Mouse (Mus musculus): ENCODE results near the gene Gm5039. TPM values are rescaled to one million over a fixed set of nuclear protein-coding genes. Genes with fewer than 3 reads are reported as not detected.
"Not testable (repeated sequence)": the region's sequence is repeated elsewhere in the genome, so short reads cannot be mapped to it uniquely, and the experiment has no call there.

Gm5039 gene
- total and polyA plus RNA-seq, 2 experiments = not detected

DNA sequence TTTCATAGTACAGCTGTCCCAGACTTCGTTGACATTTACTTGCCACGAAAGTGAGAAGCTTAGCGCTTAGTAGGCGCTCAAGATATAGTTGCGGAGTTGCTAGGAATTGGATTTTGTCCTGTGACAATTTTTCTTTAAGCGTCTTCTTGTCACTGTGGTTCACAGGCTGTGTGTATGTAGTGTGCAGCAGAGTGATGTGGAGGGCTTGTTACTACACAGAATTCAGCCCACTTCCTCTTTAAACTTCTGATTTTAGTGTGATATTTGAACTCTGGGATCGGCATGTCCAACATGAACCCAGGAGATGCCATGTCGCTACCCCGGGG lies 37.3 kb upstream of the Gm5039 start:
- Histone ChIP-seq H3K27ac (replicated peaks; ENCODE audit: insufficient read depth, low read depth, low read length) (peak overlapping the region; percentile 71), H3K9ac (ENCODE audit: low read depth, low read length) (peak overlapping the region; percentile 89), H3K27me3 (ENCODE audit: control insufficient read depth, insufficient read depth, low read length) (no peaks in the 10 kb centered on the region), H3K4me1 (ENCODE audit: control insufficient read depth, insufficient read depth, low read length) (peaks cover 3% of the 10 kb centered on the region; the same call in 1 of the 2 replicates), H3K4me3 (ENCODE audit: insufficient read depth, low read depth, low read length) (peak overlapping the region; percentile 91), H3K79me2 (ENCODE audit: control insufficient read depth, insufficient read depth, low read length) (no peaks in the 10 kb centered on the region; the same call in 1 of the 2 replicates), H3K36me3 (ENCODE audit: control insufficient read depth, insufficient read depth, low read length) (no peaks in the 10 kb centered on the region)
- no peak for TF ChIP-seq CTCF (IDR thresholded peaks at IDR 0.05; ENCODE audit: low read depth, low read length)
- DNase-seq (ENCODE audit: extremely low read depth, low read depth, low spot score) = no peak
- WGBS = 41% methylated on average over 9 of the region's 9 CpGs

GRCm38 (mm10) chr12:88360441-88361119 lies 36.8 kb upstream of the Gm5039 start, which contains the start of gene Adck1:
Adck1 (plus strand) TSS chr12:88360554.
- H3K27ac ChIP-seq (replicated peaks; ENCODE audit: insufficient read depth, low read depth, low read length) = peak within 1 kb of the TSS; percentile 97
- WGBS = under 1% methylated on average over 38 of the region's 38 CpGs
- H3K79me2 ChIP-seq (ENCODE audit: control insufficient read depth, insufficient read depth, low read length) = no peaks in the 10 kb centered on the region; the same call in 1 of the 2 replicates
- H3K4me3 ChIP-seq (ENCODE audit: insufficient read depth, low read depth, low read length) = peak within 1 kb of the TSS; percentile 91
- TF ChIP-seq CTCF (IDR thresholded peaks at IDR 0.05; ENCODE audit: low read depth, low read length) (no peak), POLR2A (IDR thresholded peaks at IDR 0.05; ENCODE audit: extremely low read depth, insufficient read depth, low read length) (no peak; the same call in 1 of the 2 replicates)
- H3K9ac ChIP-seq (ENCODE audit: low read depth, low read length) = peak within 1 kb of the TSS; percentile 89
- H3K27me3 ChIP-seq (ENCODE audit: control insufficient read depth, insufficient read depth, low read length) = no peaks in the 10 kb centered on the region
- no peaks in the 10 kb centered on the region for H3K36me3 ChIP-seq (ENCODE audit: control insufficient read depth, insufficient read depth, low read length)
- peaks cover 3% of the 10 kb centered on the region; the same call in 1 of the 2 replicates for H3K4me1 ChIP-seq (ENCODE audit: control insufficient read depth, insufficient read depth, low read length)
- DNase-seq (ENCODE audit: extremely low read depth, low read depth, low spot score) = peak; percentile 89

- H3K27ac ChIP-seq (replicated peaks; ENCODE audit: insufficient read depth, low read depth, low read length) = no peak overlapping the region
- TF ChIP-seq POLR2A (IDR thresholded peaks at IDR 0.05; ENCODE audit: extremely low read depth, insufficient read depth, low read length) (no peak), CTCF (IDR thresholded peaks at IDR 0.05; ENCODE audit: low read depth, low read length) (no peak)
- no peaks in the 10 kb centered on the region for H3K4me1 ChIP-seq (ENCODE audit: control insufficient read depth, insufficient read depth, low read length)
- no peak for DNase-seq (ENCODE audit: extremely low read depth, low read depth, low spot score)
- H3K79me2 ChIP-seq (ENCODE audit: control insufficient read depth, insufficient read depth, low read length) = no peaks in the 10 kb centered on the region
- peaks cover 4% of the 10 kb centered on the region; the same call in 1 of the 2 replicates for H3K27me3 ChIP-seq (ENCODE audit: control insufficient read depth, insufficient read depth, low read length)
- H3K4me3 ChIP-seq (ENCODE audit: insufficient read depth, low read depth, low read length) = no peak overlapping the region
- 28% methylated on average over 41 of the region's 41 CpGs for WGBS
- no peak overlapping the region for H3K9ac ChIP-seq (ENCODE audit: low read depth, low read length)
- no peaks in the 10 kb centered on the region for H3K36me3 ChIP-seq (ENCODE audit: control insufficient read depth, insufficient read depth, low read length)
These were observed 30.4 kb upstream of the Gm5039 start for GRCm38 (mm10) chr12:88354182-88354702.

DNA sequence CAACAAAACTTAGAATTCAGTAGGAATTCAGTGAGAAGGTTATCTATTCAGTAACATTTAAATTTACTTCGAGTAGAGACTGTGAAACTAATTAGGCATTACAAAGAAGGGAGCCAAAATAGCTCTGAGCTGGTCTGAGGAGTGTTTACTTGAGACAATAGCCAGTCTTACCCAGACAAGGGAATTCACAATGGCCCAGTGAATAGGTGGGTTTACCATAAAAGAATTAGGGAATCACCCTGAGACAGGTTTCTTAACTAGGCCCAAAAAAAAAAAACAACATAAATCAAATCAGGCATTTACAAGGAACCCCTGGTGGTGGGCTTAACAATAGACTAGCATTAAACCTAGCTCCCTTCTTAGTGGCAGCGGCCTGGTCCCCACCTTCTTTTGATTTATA lies 17.5 kb upstream of the Gm5039 start:
- not testable (repeated sequence) for H3K27me3 ChIP-seq (ENCODE audit: control insufficient read depth, insufficient read depth, low read length); H3K4me1 ChIP-seq (ENCODE audit: control insufficient read depth, insufficient read depth, low read length); H3K36me3 ChIP-seq (ENCODE audit: control insufficient read depth, insufficient read depth, low read length); H3K9ac ChIP-seq (ENCODE audit: low read depth, low read length); H3K4me3 ChIP-seq (ENCODE audit: insufficient read depth, low read depth, low read length); DNase-seq (ENCODE audit: extremely low read depth, low read depth, low spot score); H3K79me2 ChIP-seq (ENCODE audit: control insufficient read depth, insufficient read depth, low read length); H3K27ac ChIP-seq (replicated peaks; ENCODE audit: insufficient read depth, low read depth, low read length)
- WGBS = 52% methylated on average over 2 of the region's 2 CpGs

DNA sequence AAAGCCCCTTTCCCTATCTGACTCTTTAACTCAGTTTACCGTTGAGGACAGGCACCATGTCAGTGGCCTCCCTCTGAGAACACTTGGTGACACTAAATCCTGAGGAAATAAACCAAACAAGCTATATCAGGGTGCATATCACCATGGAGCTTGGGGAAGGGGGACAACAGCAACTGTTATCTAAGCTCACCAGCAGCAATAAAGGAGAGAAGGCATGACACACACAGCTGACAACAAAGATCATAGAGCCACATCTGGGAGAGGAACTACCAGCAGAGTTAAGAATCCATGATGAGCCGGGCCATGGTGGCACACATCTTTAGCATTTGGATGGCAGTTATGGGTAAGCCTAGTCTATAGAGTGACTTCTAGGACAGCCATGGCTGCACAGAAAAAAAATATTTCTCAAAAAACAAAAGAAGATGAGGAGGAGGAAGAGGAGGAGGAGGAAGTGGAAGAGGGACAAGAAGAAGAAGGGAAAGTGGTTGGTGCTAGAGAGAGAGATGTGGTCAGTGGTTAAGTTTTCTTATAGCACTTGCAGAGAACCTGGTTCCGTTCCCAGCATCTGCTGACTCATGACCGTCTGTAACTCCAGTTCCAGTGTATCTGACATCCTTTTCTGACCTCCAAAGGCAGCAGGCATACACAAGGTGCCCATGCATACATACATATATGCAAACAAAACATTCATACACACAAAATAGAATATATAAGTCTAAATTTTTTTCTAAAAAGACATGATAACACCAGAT lies 13.0 kb upstream of the Gm5039 start:
- H3K4me1 ChIP-seq (ENCODE audit: control insufficient read depth, insufficient read depth, low read length); H3K79me2 ChIP-seq (ENCODE audit: control insufficient read depth, insufficient read depth, low read length): not testable (repeated sequence)

DNA sequence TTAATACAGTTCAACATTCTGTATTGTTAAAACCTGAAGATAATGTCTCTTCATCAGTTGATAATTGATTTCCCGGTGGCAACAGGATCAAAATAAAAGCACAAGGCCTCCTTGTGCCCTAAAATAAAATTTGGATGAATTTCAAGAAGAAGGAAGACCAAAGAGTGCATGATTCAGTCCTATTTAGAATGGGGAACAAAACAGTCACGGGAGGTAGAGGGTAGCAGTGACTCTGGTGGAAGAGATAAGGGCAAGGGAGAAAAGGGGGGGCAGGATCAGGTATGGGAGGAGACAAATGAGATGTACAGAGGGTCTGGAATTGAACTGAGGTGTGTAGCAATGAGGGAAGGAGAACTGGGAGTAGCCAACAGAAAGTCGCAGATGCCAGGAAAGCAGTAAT lies 9.3 kb downstream of the Gm5039 start:
- no peaks in the 10 kb centered on the region for H3K79me2 ChIP-seq (ENCODE audit: control insufficient read depth, insufficient read depth, low read length)
- no peak overlapping the region for H3K4me3 ChIP-seq (ENCODE audit: insufficient read depth, low read depth, low read length)
- H3K27me3 ChIP-seq (ENCODE audit: control insufficient read depth, insufficient read depth, low read length) = no peaks in the 10 kb centered on the region
- H3K27ac ChIP-seq (replicated peaks; ENCODE audit: insufficient read depth, low read depth, low read length) = no peak overlapping the region
- H3K36me3 ChIP-seq (ENCODE audit: control insufficient read depth, insufficient read depth, low read length) = no peaks in the 10 kb centered on the region
- no peak for DNase-seq (ENCODE audit: extremely low read depth, low read depth, low spot score)
- H3K9ac ChIP-seq (ENCODE audit: low read depth, low read length) = no peak overlapping the region
- 68% methylated on average over 3 of the region's 3 CpGs for WGBS
- H3K4me1 ChIP-seq (ENCODE audit: control insufficient read depth, insufficient read depth, low read length) = no peaks in the 10 kb centered on the region
- no peak for TF ChIP-seq POLR2A (IDR thresholded peaks at IDR 0.05; ENCODE audit: extremely low read depth, insufficient read depth, low read length)
- no peak for TF ChIP-seq CTCF (IDR thresholded peaks at IDR 0.05; ENCODE audit: low read depth, low read length)

More for the DNA sequence above, 13.0 kb upstream of the Gm5039 start:
- H3K4me3 ChIP-seq (ENCODE audit: insufficient read depth, low read depth, low read length); H3K27me3 ChIP-seq (ENCODE audit: control insufficient read depth, insufficient read depth, low read length); H3K9ac ChIP-seq (ENCODE audit: low read depth, low read length); H3K27ac ChIP-seq (replicated peaks; ENCODE audit: insufficient read depth, low read depth, low read length); DNase-seq (ENCODE audit: extremely low read depth, low read depth, low spot score); H3K36me3 ChIP-seq (ENCODE audit: control insufficient read depth, insufficient read depth, low read length): not testable (repeated sequence)
- WGBS = 62% methylated on average over 4 of the region's 4 CpGs

DNA sequence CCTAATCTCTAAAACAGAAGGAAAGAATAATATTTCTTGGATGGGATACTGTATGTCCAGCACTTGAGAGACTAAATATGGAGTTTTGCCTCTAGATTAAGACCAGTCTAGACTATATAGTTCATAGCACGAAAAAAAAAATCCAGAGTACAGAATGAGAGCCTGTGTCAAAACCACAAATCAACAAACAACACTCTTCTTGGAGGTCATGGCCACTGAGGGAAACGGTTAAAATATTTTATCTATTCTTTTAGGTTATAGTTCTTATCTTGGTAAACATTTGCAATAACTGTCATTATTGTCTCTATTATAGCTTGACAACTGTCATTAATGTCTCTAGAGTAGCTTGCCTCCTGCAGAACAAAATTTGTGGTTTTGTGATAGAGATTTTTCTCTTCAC lies 26.7 kb downstream of the Gm5039 start:
- not testable (repeated sequence) for H3K4me3 ChIP-seq (ENCODE audit: insufficient read depth, low read depth, low read length); H3K27ac ChIP-seq (replicated peaks; ENCODE audit: insufficient read depth, low read depth, low read length); H3K9ac ChIP-seq (ENCODE audit: low read depth, low read length); H3K36me3 ChIP-seq (ENCODE audit: control insufficient read depth, insufficient read depth, low read length); DNase-seq (ENCODE audit: extremely low read depth, low read depth, low spot score); H3K4me1 ChIP-seq (ENCODE audit: control insufficient read depth, insufficient read depth, low read length); H3K27me3 ChIP-seq (ENCODE audit: control insufficient read depth, insufficient read depth, low read length); H3K79me2 ChIP-seq (ENCODE audit: control insufficient read depth, insufficient read depth, low read length)
- WGBS = 46% methylated on average over 2 of the region's 2 CpGs

GRCm38 (mm10) chr12:88293082-88293481 lies 30.7 kb downstream of the Gm5039 start:
- 50% methylated on average over 4 of the region's 4 CpGs for WGBS
- H3K36me3 ChIP-seq (ENCODE audit: control insufficient read depth, insufficient read depth, low read length); DNase-seq (ENCODE audit: extremely low read depth, low read depth, low spot score): not testable (repeated sequence)

More at GRCm38 (mm10) chr12:88293082-88293481, 30.7 kb downstream of the Gm5039 start:
- not testable (repeated sequence) for H3K4me1 ChIP-seq (ENCODE audit: control insufficient read depth, insufficient read depth, low read length); H3K79me2 ChIP-seq (ENCODE audit: control insufficient read depth, insufficient read depth, low read length); H3K9ac ChIP-seq (ENCODE audit: low read depth, low read length); H3K4me3 ChIP-seq (ENCODE audit: insufficient read depth, low read depth, low read length); H3K27ac ChIP-seq (replicated peaks; ENCODE audit: insufficient read depth, low read depth, low read length); H3K27me3 ChIP-seq (ENCODE audit: control insufficient read depth, insufficient read depth, low read length)
